In genomic region chr10:36959563-36960110, GRCm38 (mm10) we compare ENCODE assay signal across 29 mouse cellular contexts. TPM values are rescaled to one million over a fixed set of nuclear protein-coding genes. Genes with fewer than 3 reads are reported as not detected.
DNase-seq lines count a peak whose midpoint lies in the region; ATAC-seq and TF ChIP-seq lines count a peak whose summit lies in the region.
"Had no signal": no experiment of that assay in that cellular context is flagged by ENCODE, and none has a peak within 500 bp of the region (broad histone marks: within the 10 kb centered on the region; RNA-seq: fewer than 3 reads in every experiment).

No protein-coding gene starts in this region.

- H3K36me3 ChIP-seq in liver, adult 2 months (ENCODE audit: control insufficient read depth, insufficient read depth, low read length), result no peaks in the 10 kb centered on the region
- no peaks in the 10 kb centered on the region for H3K36me3 ChIP-seq in liver, embryonic 11.5 days (ENCODE audit: control insufficient read depth, insufficient read depth, low read length)
- no peaks in the 10 kb centered on the region for H3K36me3 ChIP-seq in hindbrain, embryonic 13.5 days
- no peaks in the 10 kb centered on the region for H3K36me3 ChIP-seq in midbrain, embryonic 15.5 days (replicated peaks)
- H3K36me3 ChIP-seq: embryonic facial prominence, embryonic 13.5 days; forebrain, embryonic 15.5 days; limb, embryonic 10.5 days; limb, embryonic 15.5 days; liver, embryonic 15.5 days had no signal

- no peak overlapping the region for H3K4me2 ChIP-seq in liver, embryonic 11.5 days
- no peak overlapping the region for H3K4me2 ChIP-seq in hindbrain, embryonic 13.5 days
- H3K4me2 ChIP-seq in midbrain, embryonic 15.5 days, result no peak overlapping the region
- H3K4me2 ChIP-seq: embryonic facial prominence, embryonic 13.5 days; forebrain, embryonic 15.5 days; heart, embryonic 11.5 days; limb, embryonic 15.5 days; liver, embryonic 15.5 days; lung, embryonic 14.5 days had no signal

- ATAC-seq in liver, embryonic 11.5 days (replicated peaks; ENCODE audit: low FRiP score), result no peak
- peak; percentile 79 for ATAC-seq in hindbrain, embryonic 13.5 days (ENCODE audit: low FRiP score)
- peak; percentile 81 for ATAC-seq in midbrain, embryonic 15.5 days (replicated peaks)
- no peak for ATAC-seq in cerebellum, adult (ENCODE audit: insufficient number of reproducible peaks, low FRiP score, low TSS enrichment)
- no peak for ATAC-seq in monocyte, adult 5-6 weeks (replicated peaks; ENCODE audit: insufficient number of reproducible peaks, low FRiP score, low TSS enrichment, poor library complexity, severe bottlenecking)
- ATAC-seq: forebrain, embryonic 15.5 days; intestine, postnatal 0 days had no signal

- TF ChIP-seq POLR2A in liver, adult 2 months (IDR thresholded peaks at IDR 0.05; ENCODE audit: extremely low read depth, insufficient read depth, low read length), result no peak
- TF ChIP-seq POLR2A in brain, embryonic 14.5 days (IDR thresholded peaks at IDR 0.05; ENCODE audit: borderline replicate concordance, extremely low read depth, insufficient read depth, insufficient read length, poor library complexity, severe bottlenecking), result no peak

- no peaks in the 10 kb centered on the region for H3K4me1 ChIP-seq in liver, adult 2 months (ENCODE audit: control insufficient read depth, insufficient read depth, low read length)
- no peaks in the 10 kb centered on the region for H3K4me1 ChIP-seq in liver, embryonic 11.5 days (replicated peaks; ENCODE audit: control insufficient read depth, insufficient read depth, low read length)
- H3K4me1 ChIP-seq in hindbrain, embryonic 13.5 days (replicated peaks), result no peaks in the 10 kb centered on the region
- no peaks in the 10 kb centered on the region for H3K4me1 ChIP-seq in midbrain, embryonic 15.5 days
- H3K4me1 ChIP-seq: embryonic facial prominence, embryonic 13.5 days; forebrain, embryonic 15.5 days; limb, embryonic 10.5 days; limb, embryonic 15.5 days; liver, embryonic 15.5 days had no signal

- no peak overlapping the region for H3K27ac ChIP-seq in liver, adult 2 months (replicated peaks; ENCODE audit: insufficient read depth, low read depth, low read length)
- H3K27ac ChIP-seq in liver, embryonic 11.5 days (ENCODE audit: low read depth, low read length), result no peak overlapping the region
- H3K27ac ChIP-seq in hindbrain, embryonic 13.5 days, result no peak overlapping the region
- no peak overlapping the region for H3K27ac ChIP-seq in midbrain, embryonic 15.5 days
- H3K27ac ChIP-seq: embryonic facial prominence, embryonic 13.5 days; forebrain, embryonic 15.5 days; limb, embryonic 10.5 days; limb, embryonic 15.5 days; liver, embryonic 15.5 days; stomach, postnatal 0 days had no signal

- H3K27me3 ChIP-seq in liver, adult 2 months (ENCODE audit: control insufficient read depth, insufficient read depth, low read length), result no peaks in the 10 kb centered on the region
- no peaks in the 10 kb centered on the region for H3K27me3 ChIP-seq in liver, embryonic 11.5 days (replicated peaks; ENCODE audit: control insufficient read depth, insufficient read depth, low read length)
- H3K27me3 ChIP-seq in hindbrain, embryonic 13.5 days, result no peaks in the 10 kb centered on the region
- no peaks in the 10 kb centered on the region for H3K27me3 ChIP-seq in midbrain, embryonic 15.5 days (replicated peaks)
- H3K27me3 ChIP-seq: embryonic facial prominence, embryonic 13.5 days; forebrain, embryonic 15.5 days; limb, embryonic 15.5 days; liver, embryonic 15.5 days had no signal

- H3K4me3 ChIP-seq in liver, adult 2 months (ENCODE audit: insufficient read depth, low read depth, low read length), result no peak overlapping the region
- no peak overlapping the region for H3K4me3 ChIP-seq in liver, embryonic 11.5 days (ENCODE audit: low read depth, low read length)
- no peak overlapping the region for H3K4me3 ChIP-seq in hindbrain, embryonic 13.5 days
- no peak overlapping the region for H3K4me3 ChIP-seq in midbrain, embryonic 15.5 days
- H3K4me3 ChIP-seq: embryonic facial prominence, embryonic 13.5 days; forebrain, embryonic 15.5 days; limb, embryonic 10.5 days; limb, embryonic 15.5 days; liver, embryonic 15.5 days had no signal

- no peaks in the 10 kb centered on the region for H3K79me2 ChIP-seq in liver, adult 2 months (ENCODE audit: control insufficient read depth, insufficient read depth, low read length)

- DNase-seq in liver, adult 2 months (ENCODE audit: extremely low read depth, low read depth, low spot score), result peak; percentile 60
- no peak for DNase-seq in liver, embryonic 11.5 days (ENCODE audit: low spot score)
- DNase-seq in brain, embryonic 14.5 days (ENCODE audit: low read depth), result peak; percentile 36
- DNase-seq: adrenal gland, postnatal 36 days; B cell, adult 2 months; cerebellum, postnatal 10 days; gastrocnemius, postnatal 25 days; heart, adult 11 months; heart, postnatal 36 days; kidney, adult 9 months; kidney, postnatal 10 days; layer of hippocampus, adult 9-11 months; lung, embryonic 14.5 days; lung, postnatal 14 days; right cerebral cortex, postnatal 4 days; thymus, adult 18-20 months; thymus, postnatal 25 days had no signal

- 87% methylated on average over 1 of the region's 1 CpGs for WGBS in liver, adult 2 months
- whole genome bisulfite sequencing in liver, embryonic 11.5 days, result 83% methylated on average over 1 of the region's 1 CpGs
- WGBS in hindbrain, embryonic 13.5 days, result 71% methylated on average over 1 of the region's 1 CpGs
- WGBS in midbrain, embryonic 15.5 days, result 77% methylated on average over 1 of the region's 1 CpGs

- no peaks in the 10 kb centered on the region for H3K9me3 ChIP-seq in liver, embryonic 11.5 days (ENCODE audit: control insufficient read depth, low read length)
- no peaks in the 10 kb centered on the region for H3K9me3 ChIP-seq in hindbrain, embryonic 13.5 days
- H3K9me3 ChIP-seq in midbrain, embryonic 15.5 days, result no peaks in the 10 kb centered on the region
- H3K9me3 ChIP-seq: embryonic facial prominence, embryonic 13.5 days; forebrain, embryonic 15.5 days; limb, embryonic 10.5 days; limb, embryonic 15.5 days; liver, embryonic 15.5 days had no signal

- no peak overlapping the region for H3K9ac ChIP-seq in liver, adult 2 months (ENCODE audit: low read depth, low read length)
- no peak overlapping the region for H3K9ac ChIP-seq in liver, embryonic 11.5 days (ENCODE audit: low read depth, low read length)
- H3K9ac ChIP-seq in hindbrain, embryonic 13.5 days, result no peak overlapping the region
- no peak overlapping the region for H3K9ac ChIP-seq in midbrain, embryonic 15.5 days
- H3K9ac ChIP-seq: embryonic facial prominence, embryonic 13.5 days; forebrain, embryonic 15.5 days; limb, embryonic 15.5 days; liver, embryonic 15.5 days; lung, embryonic 14.5 days had no signal

- no peak for TF ChIP-seq CTCF in liver, adult 2 months (IDR thresholded peaks at IDR 0.05; ENCODE audit: low read depth, low read length)
- no peak for TF ChIP-seq CTCF in brain, embryonic 14.5 days (IDR thresholded peaks at IDR 0.05; ENCODE audit: borderline replicate concordance, extremely low read depth, insufficient read depth, insufficient read length)

RNA-seq across cellular contexts. Expression of gene Hdac2, which starts 14.7 kb away (rescaled TPM):
- 18.4 and 24.7 TPM in 2 replicates for total RNA-seq in liver, adult 2 months (2014; rRNA removed)
- polyA plus RNA-seq in liver, adult 2 months (2012; rRNA removed), result 2.6 and 3.3 TPM in 2 replicates
- 163 and 177 TPM in 2 replicates for polyA plus RNA-seq in liver, embryonic 11.5 days (2014; fragmentation: Nextera tagmentation; extraction: Ambion mirVana)
- polyA plus RNA-seq in brain, embryonic 14.5 days (2012; rRNA removed), result 127 and 186 TPM in 2 replicates
- polyA plus RNA-seq in hindbrain, embryonic 13.5 days (2015; fragmentation: Nextera tagmentation; extraction: Ambion mirVana), result 424 and 446 TPM in 2 replicates
- polyA plus RNA-seq in midbrain, embryonic 15.5 days (2015; fragmentation: Nextera tagmentation; extraction: Ambion mirVana), result 330 and 345 TPM in 2 replicates
- 32.7 to 68.2 TPM (median 46.8 TPM) in 3 replicates for total RNA-seq in monocyte, adult 5-6 weeks (2017)

Comparison
In these comparisons a context has a peak if more than half of its experiments do, and no peak if none do; other contexts are left out.
1. RNA of gene Hdac2, which starts 14.7 kb away (polyA plus RNA-seq): 424 to 446 TPM in hindbrain, embryonic 13.5 days, 330 to 345 TPM in midbrain, embryonic 15.5 days, 127 to 186 TPM in brain, embryonic 14.5 days and 163 to 177 TPM in liver, embryonic 11.5 days; 2.6 to 3.3 TPM in liver, adult 2 months; every median in the first group is over 10 times any median in the second.
2. ATAC-seq: peak in hindbrain, embryonic 13.5 days (single experiment) and midbrain, embryonic 15.5 days (single experiment); none in liver, embryonic 11.5 days (single experiment), cerebellum, adult (single experiment) and monocyte, adult 5-6 weeks (single experiment).